Mouse (Mus musculus) liver, postnatal 0 days (tissue): ENCODE measurements at regions not wholly inside any gene's neighbourhood (a gene's known extent, or its start where the extent isn't known, plus 50 kb on each side); places are given as distances from the start of the nearest gene placed in this dataset.

Source experiments
- ATAC-seq: fragments of 200-750 bp; cut with Nextera tagmentation; 2 replicates; pipeline ENCODE4 v1.8.0; 2017; ENCODE audit warnings: mild to moderate bottlenecking, moderate library complexity
- DNase-seq: peaks from one replicate; pipeline ENCODE4 v3.0.0-alpha.2; 2016
- H3K27ac ChIP-seq: fragments of 300-500 bp; sonication (generic); 2 replicates; pipeline ENCODE4 v1.5.1; 2014; ENCODE audit warnings: antibody characterized with exemption, moderate library complexity, mild to moderate bottlenecking, low read depth
- H3K27me3 ChIP-seq: fragments of 300-500 bp; sonication (generic); 2 replicates; pipeline ENCODE4 v1.6.1; 2014; ENCODE audit warnings: low read length, control low read depth, mixed read lengths; ENCODE audit not compliant: insufficient read depth
- H3K36me3 ChIP-seq: fragments of 300-500 bp; sonication (generic); replicated peaks from 2 replicates; pipeline ENCODE4 v1.6.1; 2014; ENCODE audit warnings: mild to moderate bottlenecking, control low read depth, low read length, moderate library complexity, mixed read lengths; ENCODE audit not compliant: insufficient read depth
- H3K4me1 ChIP-seq: fragments of 300-500 bp; sonication (generic); 2 replicates; pipeline ENCODE4 v1.6.1; 2014; ENCODE audit warnings: antibody characterized with exemption, mild to moderate bottlenecking, control low read depth; ENCODE audit not compliant: insufficient read depth
- H3K4me2 ChIP-seq: fragments of 300-500 bp; sonication (generic); 2 replicates; pipeline ENCODE4 v1.6.1; 2014; ENCODE audit warnings: low read depth, mild to moderate bottlenecking, low read length, moderate library complexity, mixed read lengths
- H3K4me3 ChIP-seq: fragments of 300-500 bp; sonication (generic); 2 replicates; pipeline ENCODE4 v1.5.1; 2014; ENCODE audit warnings: low read depth, low read length
- H3K9ac ChIP-seq: fragments of 300-500 bp; sonication (generic); replicated peaks from 2 replicates; pipeline ENCODE4 v1.6.1; 2014; ENCODE audit warnings: mild to moderate bottlenecking, moderate library complexity
- H3K9me3 ChIP-seq: fragments of 300-500 bp; sonication (generic); 2 replicates; pipeline ENCODE4 v1.6.1; 2016; ENCODE audit warnings: mild to moderate bottlenecking, control low read depth, low read length, mixed read lengths
- CTCF ChIP-seq: sonication (generic); IDR thresholded peaks from 2 replicates; pipeline ENCODE4 v1.5.1; 2016; ENCODE audit warnings: antibody characterized with exemption, low read depth
- EP300 ChIP-seq: IDR thresholded peaks from 2 replicates; pipeline ENCODE4 v1.6.1; 2016; ENCODE audit warnings: antibody characterized with exemption, low read depth, mild to moderate bottlenecking
- WGBS: fragments of 180-500 bp; shearing (Covaris S2); extraction: QIAGEN DNeasy Blood & Tissue Kit; methylation state at CpG from one replicate; pipeline ENCODE4 v1.1.7; 2014; ENCODE audit not compliant: insufficient replicate concordance; 5-methylcytosine and 5-hydroxymethylcytosine counted together

DNA sequence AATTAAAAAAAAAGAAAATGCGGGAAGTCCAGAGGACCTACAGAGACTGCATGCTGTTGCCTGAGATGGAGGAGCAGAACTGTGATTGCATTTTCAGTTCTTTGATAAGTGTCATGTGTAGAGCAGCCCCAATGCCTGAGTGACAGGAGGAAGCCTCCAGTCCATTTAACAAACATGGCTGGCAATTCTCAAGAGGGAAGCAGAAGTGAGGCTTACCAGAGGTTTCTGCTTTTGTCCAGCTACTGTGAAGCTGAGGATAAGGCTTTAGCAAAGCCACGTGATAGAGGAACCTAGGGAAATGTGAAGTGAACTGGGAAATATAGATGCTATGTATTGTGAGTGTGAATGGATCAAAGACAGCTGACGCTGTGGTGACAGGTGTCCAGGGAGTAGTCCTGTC lies 56.6 kb downstream of the Sucnr1 start:
- H3K4me2 ChIP-seq, result no peak overlapping the region
- no peak overlapping the region for H3K27ac ChIP-seq
- H3K36me3 ChIP-seq, result no peaks in the 10 kb centered on the region
- DNase-seq, result no peak
- no peak overlapping the region for H3K9ac ChIP-seq
- ATAC-seq, result no peak
- TF ChIP-seq CTCF (no peak), EP300 (no peak)
- H3K4me3 ChIP-seq, result no peak overlapping the region
- 64% methylated on average over 3 of the region's 3 CpGs for WGBS
- H3K9me3 ChIP-seq, result no peaks in the 10 kb centered on the region
- H3K4me1 ChIP-seq, result no peaks in the 10 kb centered on the region; the same call in 1 of the 2 replicates
- no peaks in the 10 kb centered on the region for H3K27me3 ChIP-seq

DNA sequence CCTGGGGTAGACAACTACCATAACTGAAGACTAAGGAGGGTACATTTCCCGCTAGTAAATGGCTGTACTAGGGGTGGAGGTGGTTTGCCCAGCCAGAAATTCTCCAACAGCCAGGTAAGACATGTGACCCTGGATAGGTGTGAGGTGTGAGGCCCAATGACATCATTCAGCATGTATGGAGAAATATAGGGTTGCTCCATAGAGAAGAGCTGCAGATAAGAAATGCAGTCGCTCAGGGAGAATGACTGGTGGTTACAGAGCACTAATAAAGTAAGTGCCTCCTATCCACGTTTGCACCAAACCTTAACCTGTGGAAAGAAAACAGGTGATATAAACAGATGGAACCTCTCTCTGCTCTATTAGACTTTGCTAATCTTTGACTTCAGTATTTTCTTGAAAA lies 78.2 kb downstream of the Sucnr1 start:
- H3K4me2 ChIP-seq, result no peak overlapping the region
- no peak for TF ChIP-seq CTCF
- TF ChIP-seq EP300, result no peak
- H3K4me1 ChIP-seq, result no peaks in the 10 kb centered on the region
- no peak overlapping the region for H3K9ac ChIP-seq
- no peaks in the 10 kb centered on the region for H3K9me3 ChIP-seq
- ATAC-seq, result no peak
- no peak for DNase-seq
- H3K27ac ChIP-seq, result no peak overlapping the region
- WGBS, result 70% methylated on average over 3 of the region's 3 CpGs
- no peaks in the 10 kb centered on the region for H3K27me3 ChIP-seq
- no peak overlapping the region for H3K4me3 ChIP-seq
- no peaks in the 10 kb centered on the region for H3K36me3 ChIP-seq

DNA sequence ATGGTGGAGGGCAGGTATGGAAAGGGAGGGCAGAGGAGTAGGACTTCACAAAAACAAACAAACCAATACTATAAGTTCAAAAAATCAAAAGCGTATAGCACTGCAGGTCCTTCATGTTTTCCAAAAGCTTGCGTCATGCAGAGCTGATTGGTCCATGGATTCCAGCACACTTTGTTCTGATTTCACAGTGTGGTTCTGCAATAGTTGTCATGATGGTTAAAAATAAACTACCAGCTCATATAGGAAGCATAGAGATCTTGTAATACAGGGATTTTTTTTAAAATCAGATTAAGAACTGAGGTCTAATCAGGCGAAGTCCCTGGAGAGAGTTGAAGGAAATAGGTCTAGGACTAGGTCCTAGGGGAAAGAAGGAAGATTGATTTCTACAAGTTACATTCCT lies 86.0 kb downstream of the Sucnr1 start:
- ATAC-seq (peak; percentile 85), DNase-seq (no peak)

DNA sequence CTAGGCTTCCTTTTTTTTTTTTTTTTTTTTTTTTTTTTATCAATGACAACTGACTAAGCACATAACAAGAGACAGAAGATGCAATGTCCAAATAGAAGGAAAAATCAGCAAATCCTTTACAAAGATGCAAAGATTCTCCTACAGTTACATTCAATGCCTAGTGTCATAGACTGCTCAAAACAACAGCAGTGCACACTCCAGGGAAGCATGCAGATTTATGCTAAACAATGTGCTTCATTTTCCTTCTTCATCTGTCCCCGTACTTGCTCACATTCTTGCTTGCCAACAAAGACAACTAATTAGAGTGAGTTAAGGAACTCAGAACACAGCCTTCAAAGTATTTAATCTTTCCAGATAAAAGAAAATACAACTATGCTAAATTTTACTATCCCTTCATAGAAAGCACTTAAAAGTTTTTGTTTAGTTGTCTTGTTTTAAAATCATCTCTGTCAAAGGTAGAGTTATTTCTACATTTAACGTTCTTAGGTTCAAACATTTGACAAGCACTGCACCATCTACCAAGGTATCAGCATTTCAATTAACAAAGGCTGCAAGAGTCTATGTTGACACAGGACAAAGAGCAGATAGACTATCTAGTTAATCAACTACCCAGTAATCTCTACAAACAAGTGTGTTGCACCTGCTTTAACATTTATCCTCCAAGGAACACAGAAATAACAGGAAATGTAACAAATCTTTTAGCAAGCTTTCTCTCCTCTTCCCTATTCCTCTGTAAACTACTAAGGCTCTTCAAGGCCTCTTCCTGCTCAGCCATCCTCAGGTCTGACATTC lies 86.7 kb downstream of the Sucnr1 start:
- no peaks in the 10 kb centered on the region; the same call in 1 of the 2 replicates for H3K4me1 ChIP-seq
- no peaks in the 10 kb centered on the region for H3K27me3 ChIP-seq
- peak overlapping the region; percentile 36 for H3K4me2 ChIP-seq
- DNase-seq (no peak), ATAC-seq (peak; percentile 72)
- H3K9me3 ChIP-seq, result no peaks in the 10 kb centered on the region
- H3K36me3 ChIP-seq, result no peaks in the 10 kb centered on the region
- H3K9ac ChIP-seq, result no peak overlapping the region
- no peak overlapping the region for H3K4me3 ChIP-seq
- H3K27ac ChIP-seq, result peak overlapping the region; percentile 82
- 48% methylated on average over 2 of the region's 2 CpGs for WGBS
- TF ChIP-seq EP300 (peak; percentile 47), CTCF (no peak)

More for the DNA sequence above, 86.0 kb downstream of the Sucnr1 start:
- Histone ChIP-seq H3K27ac (peak overlapping the region; percentile 82), H3K36me3 (no peaks in the 10 kb centered on the region), H3K27me3 (no peaks in the 10 kb centered on the region), H3K4me3 (no peak overlapping the region), H3K4me2 (no peak overlapping the region), H3K4me1 (no peaks in the 10 kb centered on the region; the same call in 1 of the 2 replicates), H3K9ac (no peak overlapping the region), H3K9me3 (no peaks in the 10 kb centered on the region)
- WGBS, result 51% methylated on average over 3 of the region's 3 CpGs
- TF ChIP-seq CTCF, result no peak
- TF ChIP-seq EP300, result peak; percentile 85

DNA sequence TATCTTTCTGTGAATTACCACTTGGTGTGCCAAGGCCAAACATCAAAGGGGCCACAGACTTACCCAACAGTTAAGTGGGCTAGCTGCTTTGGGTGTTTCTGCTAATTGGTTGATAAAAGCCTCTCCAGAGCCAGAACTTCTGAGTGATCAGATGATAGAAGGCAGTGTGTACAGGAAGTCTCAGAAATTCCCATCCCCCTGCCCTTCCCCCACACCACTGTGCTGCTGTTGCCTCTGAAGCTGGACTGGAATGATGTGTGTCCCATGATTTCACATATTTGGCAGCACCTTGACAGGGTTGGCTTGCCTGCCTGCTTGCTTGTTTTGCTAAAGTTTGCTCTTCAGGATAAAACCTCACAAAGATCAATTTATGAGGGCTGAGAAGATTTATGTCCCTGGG lies 87.9 kb downstream of the Sucnr1 start:
- peak overlapping the region; percentile 82 for H3K27ac ChIP-seq
- no peak overlapping the region; the same call in 1 of the 2 replicates for H3K9ac ChIP-seq
- DNase-seq (peak; percentile 75), ATAC-seq (peak; percentile 81)
- H3K9me3 ChIP-seq, result no peaks in the 10 kb centered on the region
- no peaks in the 10 kb centered on the region for H3K27me3 ChIP-seq
- no peak for TF ChIP-seq CTCF
- 0 out of 2 replicates have a peak, but pooled peaks have one; percentile 23 for TF ChIP-seq EP300
- no peak overlapping the region for H3K4me2 ChIP-seq
- no peak overlapping the region for H3K4me3 ChIP-seq
- no peaks in the 10 kb centered on the region; the same call in 1 of the 2 replicates for H3K4me1 ChIP-seq
- H3K36me3 ChIP-seq, result no peaks in the 10 kb centered on the region

DNA sequence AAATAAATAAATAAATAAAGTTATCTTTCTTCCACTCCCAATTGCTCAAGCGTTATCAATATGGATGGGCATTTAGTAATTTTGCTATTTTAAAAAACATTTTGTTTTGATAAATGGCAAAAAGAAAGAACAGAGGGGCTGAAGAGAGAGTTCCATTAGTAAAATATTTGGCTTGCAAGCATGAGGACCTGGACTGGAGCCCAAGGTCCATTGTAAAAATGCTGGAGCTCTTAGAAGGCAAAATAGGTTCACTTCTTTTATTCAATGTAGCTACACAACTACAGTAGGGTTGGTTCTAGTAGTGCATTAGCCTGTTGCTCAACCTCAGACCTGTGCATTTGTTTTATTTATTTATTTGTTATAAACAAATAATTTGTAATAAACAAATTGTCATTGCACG lies 102.8 kb downstream of the Sucnr1 start:
- Histone ChIP-seq H3K4me3 (no peak overlapping the region), H3K36me3 (no peaks in the 10 kb centered on the region), H3K27ac (no peak overlapping the region), H3K9me3 (no peaks in the 10 kb centered on the region), H3K4me1 (no peaks in the 10 kb centered on the region), H3K4me2 (no peak overlapping the region), H3K27me3 (no peaks in the 10 kb centered on the region), H3K9ac (no peak overlapping the region)
- TF ChIP-seq CTCF, result no peak
- TF ChIP-seq EP300, result no peak
- ATAC-seq (no peak), DNase-seq (no peak)
- 83% methylated on average over 2 of the region's 2 CpGs for WGBS

DNA sequence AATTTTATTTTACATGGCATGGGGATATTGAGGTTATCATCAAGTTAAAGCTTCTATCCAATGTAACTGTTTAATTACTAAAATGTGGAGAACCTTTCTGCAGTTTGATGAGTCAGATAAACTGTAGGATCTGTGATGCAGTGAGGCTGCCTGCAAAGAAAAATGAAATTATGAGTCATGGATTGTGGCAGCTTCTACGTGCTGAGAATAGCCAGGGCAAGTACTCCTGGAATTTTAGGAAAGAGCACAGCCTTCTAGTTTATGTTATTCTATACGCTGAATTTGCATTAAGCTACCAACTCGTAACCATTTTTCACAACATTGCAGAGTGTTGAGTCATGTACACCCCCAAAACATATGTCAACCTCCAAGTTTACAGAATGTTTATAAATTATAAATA lies 114.4 kb downstream of the Sucnr1 start:
- TF ChIP-seq CTCF, result no peak
- TF ChIP-seq EP300, result no peak
- Histone ChIP-seq H3K27ac (no peak overlapping the region), H3K36me3 (no peaks in the 10 kb centered on the region), H3K4me1 (no peaks in the 10 kb centered on the region), H3K9me3 (no peaks in the 10 kb centered on the region), H3K9ac (no peak overlapping the region), H3K4me2 (no peak overlapping the region), H3K27me3 (no peaks in the 10 kb centered on the region), H3K4me3 (no peak overlapping the region)
- ATAC-seq (no peak), DNase-seq (no peak)
- 81% methylated on average over 3 of the region's 3 CpGs for WGBS
